Mouse (Mus musculus): ENCODE results near the gene 1700018B08Rik. TPM values are rescaled to one million over a fixed set of nuclear protein-coding genes. Genes with fewer than 3 reads are reported as not detected.
A peak's percentile ranks its signal among the peaks of the same experiment; 100 is the strongest.

The 1700018B08Rik gene
- polyA plus RNA-seq, 1 experiment = not detected

GRCm38 (mm10) chr8:121513429-121513828, 30.7 kb downstream of the 1700018B08Rik start:
- Histone ChIP-seq H3K27ac (ENCODE audit: control insufficient read depth, insufficient read depth, low read depth, low read length, poor library complexity) (no peak overlapping the region), H3K4me1 (ENCODE audit: control insufficient read depth, insufficient read depth, low read length) (no peaks in the 10 kb centered on the region), H3K4me3 (replicated peaks; ENCODE audit: control insufficient read depth, low read depth, low read length) (no peak overlapping the region)
- WGBS = 6% methylated on average over 12 of the region's 12 CpGs
- TF ChIP-seq CTCF (IDR thresholded peaks at IDR 0.05; ENCODE audit: control insufficient read depth, insufficient read depth, low read length) (peak; percentile 91), POLR2A (IDR thresholded peaks at IDR 0.05; ENCODE audit: borderline replicate concordance, control insufficient read depth, low read depth, low read length) (no peak)

- H3K4me3 ChIP-seq (replicated peaks; ENCODE audit: control insufficient read depth, low read depth, low read length) = no peak overlapping the region
- TF ChIP-seq POLR2A (IDR thresholded peaks at IDR 0.05; ENCODE audit: borderline replicate concordance, control insufficient read depth, low read depth, low read length) = no peak
- TF ChIP-seq CTCF (IDR thresholded peaks at IDR 0.05; ENCODE audit: control insufficient read depth, insufficient read depth, low read length) = no peak
- WGBS = 53% methylated on average over 9 of the region's 9 CpGs
- H3K27ac ChIP-seq (ENCODE audit: control insufficient read depth, insufficient read depth, low read depth, low read length, poor library complexity) = no peak overlapping the region
- H3K4me1 ChIP-seq (ENCODE audit: control insufficient read depth, insufficient read depth, low read length) = no peaks in the 10 kb centered on the region
These were observed 32.4 kb downstream of the 1700018B08Rik start for GRCm38 (mm10) chr8:121511751-121512150.

GRCm38 (mm10) chr8:121497621-121498020, 46.5 kb downstream of the 1700018B08Rik start:
- 76% methylated on average over 6 of the region's 6 CpGs for WGBS
- Histone ChIP-seq H3K4me3 (replicated peaks; ENCODE audit: control insufficient read depth, low read depth, low read length) (no peak overlapping the region), H3K27ac (ENCODE audit: control insufficient read depth, insufficient read depth, low read depth, low read length, poor library complexity) (no peak overlapping the region), H3K4me1 (ENCODE audit: control insufficient read depth, insufficient read depth, low read length) (no peaks in the 10 kb centered on the region)
- TF ChIP-seq CTCF (IDR thresholded peaks at IDR 0.05; ENCODE audit: control insufficient read depth, insufficient read depth, low read length) (no peak), POLR2A (IDR thresholded peaks at IDR 0.05; ENCODE audit: borderline replicate concordance, control insufficient read depth, low read depth, low read length) (no peak)

GRCm38 (mm10) chr8:121491633-121492032, 52.5 kb downstream of the 1700018B08Rik start:
- H3K4me3 ChIP-seq (replicated peaks; ENCODE audit: control insufficient read depth, low read depth, low read length) = no peak overlapping the region
- TF ChIP-seq POLR2A (IDR thresholded peaks at IDR 0.05; ENCODE audit: borderline replicate concordance, control insufficient read depth, low read depth, low read length) (no peak), CTCF (IDR thresholded peaks at IDR 0.05; ENCODE audit: control insufficient read depth, insufficient read depth, low read length) (no peak)
- H3K27ac ChIP-seq (ENCODE audit: control insufficient read depth, insufficient read depth, low read depth, low read length, poor library complexity) = no peak overlapping the region
- 50% methylated on average over 9 of the region's 9 CpGs for WGBS
- H3K4me1 ChIP-seq (ENCODE audit: control insufficient read depth, insufficient read depth, low read length) = no peaks in the 10 kb centered on the region

GRCm38 (mm10) chr8:121484072-121484782, 59.9 kb downstream of the 1700018B08Rik start:
- TF ChIP-seq CTCF (IDR thresholded peaks at IDR 0.05; ENCODE audit: control insufficient read depth, insufficient read depth, low read length) (no peak), POLR2A (IDR thresholded peaks at IDR 0.05; ENCODE audit: borderline replicate concordance, control insufficient read depth, low read depth, low read length) (no peak)
- no peak overlapping the region for H3K27ac ChIP-seq (ENCODE audit: control insufficient read depth, insufficient read depth, low read depth, low read length, poor library complexity)
- 67% methylated on average over 23 of the region's 23 CpGs for WGBS
- H3K4me3 ChIP-seq (replicated peaks; ENCODE audit: control insufficient read depth, low read depth, low read length) = no peak overlapping the region
- H3K4me1 ChIP-seq (ENCODE audit: control insufficient read depth, insufficient read depth, low read length) = no peaks in the 10 kb centered on the region

Other genes with a start within 250 kb of the 1700018B08Rik start
- gene Fbxo31, start 34.5 kb upstream of the 1700018B08Rik start, polyA plus RNA-seq (2011; ENCODE audit: insufficient read depth, insufficient read length, low replicate concordance, missing spikeins) = 9.4 and 19.4 TPM in 2 replicates
- gene Map1lc3b, start 46.0 kb upstream of the 1700018B08Rik start, polyA plus RNA-seq (2011; ENCODE audit: insufficient read depth, insufficient read length, low replicate concordance, missing spikeins) = 106 and 113 TPM in 2 replicates
- gene Zcchc14, start 108.6 kb upstream of the 1700018B08Rik start, polyA plus RNA-seq (2011; ENCODE audit: insufficient read depth, insufficient read length, low replicate concordance, missing spikeins) = 2.9 and 4.9 TPM in 2 replicates
- gene Jph3, start 185.3 kb upstream of the 1700018B08Rik start, polyA plus RNA-seq (2011; ENCODE audit: insufficient read depth, insufficient read length, low replicate concordance, missing spikeins) = 1.0 TPM in 1 of 2 replicates, not detected in the other